Mouse (Mus musculus): Measurements from ENCODE around the gene 4930562C15Rik. TPM values are rescaled to one million over a fixed set of nuclear protein-coding genes. Genes with fewer than 3 reads are reported as not detected.

Gene 4930562C15Rik
- polyA plus RNA-seq, 1 experiment from 2014 or later, result 0.54 TPM

DNA sequence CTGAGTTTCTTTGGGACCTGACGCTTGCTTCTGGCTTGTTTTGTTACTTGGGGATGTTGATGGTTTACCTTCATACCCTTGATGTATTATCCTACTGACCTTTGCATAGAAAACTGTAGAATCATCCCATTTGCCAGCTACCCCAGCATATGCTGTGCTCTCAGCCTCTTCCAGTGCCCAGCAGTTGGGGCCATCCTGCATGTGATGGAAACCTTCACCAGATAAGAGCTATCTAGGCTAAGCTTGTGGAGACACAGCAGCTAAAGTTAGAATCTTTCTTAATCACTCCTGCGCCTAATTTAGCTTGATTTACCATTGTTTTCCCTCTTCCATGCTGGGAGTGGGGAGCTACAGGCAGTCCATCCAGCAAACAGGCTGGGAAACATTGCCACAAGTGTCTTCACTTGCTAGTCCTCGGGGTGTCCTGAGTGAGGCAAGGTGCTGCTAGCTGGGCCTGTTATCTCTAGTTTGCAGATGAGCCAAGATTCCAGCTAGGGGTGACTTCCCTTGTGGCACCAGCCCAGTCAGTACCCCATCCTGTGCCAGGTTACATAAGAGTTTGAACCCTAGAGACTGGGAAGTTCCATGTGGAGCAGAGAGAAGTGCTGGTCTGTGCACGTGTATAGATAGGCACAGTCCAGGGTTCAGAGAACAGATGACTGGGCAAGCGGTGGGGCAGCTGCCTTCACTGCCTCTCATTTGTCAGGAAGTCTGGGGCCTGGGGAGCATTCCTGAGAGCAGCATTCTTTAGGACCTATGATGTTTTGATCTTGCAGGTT, 61.2 kb downstream of the 4930562C15Rik start:
- H3K36me3 ChIP-seq, result no peaks in the 10 kb centered on the region
- H3K4me1 ChIP-seq, result peaks cover 15% of the 10 kb centered on the region
- no peak for ATAC-seq (ENCODE audit: low FRiP score)
- no peak overlapping the region for H3K4me2 ChIP-seq
- no peaks in the 10 kb centered on the region for H3K9me3 ChIP-seq (replicated peaks)
- H3K4me3 ChIP-seq (replicated peaks), result no peak overlapping the region
- H3K27ac ChIP-seq (replicated peaks), result no peak overlapping the region
- H3K9ac ChIP-seq (replicated peaks), result no peak overlapping the region
- 77% methylated on average over 5 of the region's 5 CpGs for WGBS
- H3K27me3 ChIP-seq (replicated peaks), result no peaks in the 10 kb centered on the region

DNA sequence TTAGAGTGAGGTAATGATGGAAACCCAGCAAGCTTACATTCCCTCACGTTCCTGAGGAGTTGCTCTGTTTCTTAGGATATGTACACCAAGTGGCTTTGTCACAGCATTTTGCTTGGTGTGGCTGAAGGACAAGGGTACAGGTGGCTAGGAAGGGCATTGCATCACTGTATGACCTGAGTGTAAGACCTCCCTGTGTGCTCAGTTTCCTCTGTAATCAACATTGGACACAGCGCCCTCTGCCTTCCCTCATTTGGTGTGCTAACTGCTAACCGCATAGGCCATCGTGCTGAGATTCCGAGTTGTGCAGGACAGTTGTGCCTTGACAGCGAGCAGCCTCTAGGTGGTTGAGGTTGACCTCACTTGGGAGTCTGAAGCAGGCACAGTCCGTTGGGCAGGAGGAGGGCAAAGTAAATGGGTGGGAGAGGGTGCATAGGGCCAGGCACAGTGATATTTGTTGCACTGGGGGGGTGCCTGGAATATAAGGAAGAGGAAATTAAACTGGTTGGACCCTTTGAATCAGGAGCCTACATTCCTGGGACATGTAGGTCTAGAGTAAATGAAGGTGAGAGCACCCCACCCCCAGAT, 62.0 kb downstream of the 4930562C15Rik start:
- H3K27ac ChIP-seq (replicated peaks), result no peak overlapping the region
- H3K4me3 ChIP-seq (replicated peaks), result no peak overlapping the region
- H3K9ac ChIP-seq (replicated peaks), result no peak overlapping the region
- H3K4me1 ChIP-seq, result peaks cover 21% of the 10 kb centered on the region
- no peak overlapping the region for H3K4me2 ChIP-seq
- H3K27me3 ChIP-seq (replicated peaks), result no peaks in the 10 kb centered on the region
- no peaks in the 10 kb centered on the region for H3K36me3 ChIP-seq
- no peaks in the 10 kb centered on the region for H3K9me3 ChIP-seq (replicated peaks)
- WGBS, result 56% methylated on average over 7 of the region's 7 CpGs
- ATAC-seq (ENCODE audit: low FRiP score), result no peak

- H3K4me2 ChIP-seq, result no peak overlapping the region
- H3K9ac ChIP-seq (replicated peaks), result no peak overlapping the region
- peaks cover 23% of the 10 kb centered on the region for H3K4me1 ChIP-seq
- ATAC-seq (ENCODE audit: low FRiP score), result no peak
- no peak overlapping the region for H3K27ac ChIP-seq (replicated peaks)
- H3K9me3 ChIP-seq (replicated peaks), result no peaks in the 10 kb centered on the region
- H3K4me3 ChIP-seq (replicated peaks), result no peak overlapping the region
- WGBS, result 84% methylated on average over 6 of the region's 6 CpGs
- no peaks in the 10 kb centered on the region for H3K36me3 ChIP-seq
- H3K27me3 ChIP-seq (replicated peaks), result no peaks in the 10 kb centered on the region
Observed at GRCm38 (mm10) chr16:4898881-4899280, 63.7 kb downstream of the 4930562C15Rik start.

- Histone ChIP-seq H3K9ac (replicated peaks) (no peak overlapping the region), H3K4me3 (replicated peaks) (no peak overlapping the region), H3K27ac (replicated peaks) (no peak overlapping the region), H3K4me2 (no peak overlapping the region), H3K27me3 (replicated peaks) (no peaks in the 10 kb centered on the region), H3K9me3 (replicated peaks) (no peaks in the 10 kb centered on the region), H3K36me3 (no peaks in the 10 kb centered on the region), H3K4me1 (peaks cover 21% of the 10 kb centered on the region)
- WGBS, result 74% methylated on average over 2 of the region's 2 CpGs
- ATAC-seq (ENCODE audit: low FRiP score), result no peak
Observed at GRCm38 (mm10) chr16:4899711-4900110, 64.5 kb downstream of the 4930562C15Rik start.

DNA sequence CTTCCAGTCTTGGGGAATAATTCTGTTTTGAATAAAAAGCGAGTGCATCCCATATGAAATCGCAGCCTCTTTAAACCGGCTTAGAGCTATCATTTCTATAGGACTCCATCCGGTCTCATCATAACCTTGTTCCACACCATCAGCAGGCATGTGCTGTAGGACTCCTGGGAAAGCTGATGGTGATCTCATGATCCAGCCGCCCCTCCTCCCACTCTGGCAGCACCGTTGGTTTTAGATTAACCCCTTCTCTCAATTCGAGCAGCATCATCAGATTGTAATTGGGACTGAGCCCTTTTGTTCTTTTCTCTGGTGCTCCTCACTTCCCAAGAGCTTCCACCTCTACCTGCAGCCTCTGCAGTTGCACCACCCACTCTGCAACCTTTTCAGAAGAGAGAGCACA, 66.0 kb downstream of the 4930562C15Rik start:
- H3K4me2 ChIP-seq, result no peak overlapping the region
- no peaks in the 10 kb centered on the region for H3K27me3 ChIP-seq (replicated peaks)
- 38% methylated on average over 7 of the region's 7 CpGs for WGBS
- no peak overlapping the region for H3K27ac ChIP-seq (replicated peaks)
- H3K9me3 ChIP-seq (replicated peaks), result no peaks in the 10 kb centered on the region
- H3K36me3 ChIP-seq, result no peaks in the 10 kb centered on the region
- no peak overlapping the region for H3K9ac ChIP-seq (replicated peaks)
- H3K4me3 ChIP-seq (replicated peaks), result no peak overlapping the region
- no peak for ATAC-seq (ENCODE audit: low FRiP score)
- H3K4me1 ChIP-seq, result peaks cover 21% of the 10 kb centered on the region

- Histone ChIP-seq H3K9ac (replicated peaks) (no peak overlapping the region), H3K4me1 (peaks cover 16% of the 10 kb centered on the region), H3K4me3 (replicated peaks) (no peak overlapping the region), H3K36me3 (peaks cover 2% of the 10 kb centered on the region; the same call in 1 of the 2 replicates), H3K4me2 (no peak overlapping the region), H3K27ac (replicated peaks) (no peak overlapping the region), H3K27me3 (replicated peaks) (no peaks in the 10 kb centered on the region), H3K9me3 (replicated peaks) (no peaks in the 10 kb centered on the region)
- ATAC-seq (ENCODE audit: low FRiP score), result no peak
- WGBS, result 75% methylated on average over 2 of the region's 2 CpGs
Observed at GRCm38 (mm10) chr16:4902390-4902789, 67.2 kb downstream of the 4930562C15Rik start.

DNA sequence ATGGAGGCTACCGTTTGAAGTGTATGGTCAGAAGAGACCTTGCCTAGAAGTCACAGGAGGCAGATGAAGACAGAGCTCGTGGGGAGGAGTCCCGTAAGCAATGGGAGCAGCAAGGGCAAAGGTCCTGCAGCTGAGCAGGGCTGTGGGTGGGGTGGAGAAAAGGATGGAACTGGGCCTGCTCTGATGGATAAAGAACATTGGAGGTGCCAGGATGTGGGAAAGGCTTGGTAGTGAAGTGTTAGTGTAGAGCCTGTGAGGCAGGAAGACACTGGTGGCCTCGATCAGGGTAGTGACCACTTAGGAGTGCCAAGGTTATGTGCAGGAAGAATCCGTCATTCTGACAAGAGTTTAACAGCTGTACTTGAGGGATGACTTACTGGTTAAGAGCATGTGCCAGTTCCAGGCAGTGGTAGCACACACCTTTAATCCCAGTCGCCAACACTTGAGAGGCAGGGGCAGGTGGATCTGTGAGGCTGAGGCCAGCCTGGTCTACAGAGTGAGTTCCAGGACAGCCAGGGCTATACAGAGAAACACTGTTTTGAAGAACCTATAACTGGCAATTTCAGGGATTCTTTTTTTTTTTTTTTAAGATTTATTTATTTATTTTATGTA, 68.4 kb downstream of the 4930562C15Rik start:
- H3K4me3 ChIP-seq (replicated peaks), result no peak overlapping the region
- H3K4me1 ChIP-seq, result peaks cover 17% of the 10 kb centered on the region
- peaks cover 7% of the 10 kb centered on the region; the same call in 1 of the 2 replicates for H3K36me3 ChIP-seq
- H3K9me3 ChIP-seq (replicated peaks), result no peaks in the 10 kb centered on the region
- no peak for ATAC-seq (ENCODE audit: low FRiP score)
- H3K4me2 ChIP-seq, result no peak overlapping the region
- no peak overlapping the region for H3K27ac ChIP-seq (replicated peaks)
- no peak overlapping the region for H3K9ac ChIP-seq (replicated peaks)
- WGBS, result 84% methylated on average over 6 of the region's 6 CpGs
- H3K27me3 ChIP-seq (replicated peaks), result no peaks in the 10 kb centered on the region

GRCm38 (mm10) chr16:4904878-4905277, 69.7 kb downstream of the 4930562C15Rik start:
- Histone ChIP-seq H3K27ac (replicated peaks) (no peak overlapping the region), H3K27me3 (replicated peaks) (no peaks in the 10 kb centered on the region), H3K9me3 (replicated peaks) (no peaks in the 10 kb centered on the region), H3K4me1 (peaks cover 17% of the 10 kb centered on the region), H3K36me3 (peaks cover 14% of the 10 kb centered on the region), H3K9ac (replicated peaks) (no peak overlapping the region), H3K4me3 (replicated peaks) (no peak overlapping the region), H3K4me2 (no peak overlapping the region)
- 94% methylated on average over 3 of the region's 3 CpGs for WGBS
- ATAC-seq (ENCODE audit: low FRiP score), result no peak

DNA sequence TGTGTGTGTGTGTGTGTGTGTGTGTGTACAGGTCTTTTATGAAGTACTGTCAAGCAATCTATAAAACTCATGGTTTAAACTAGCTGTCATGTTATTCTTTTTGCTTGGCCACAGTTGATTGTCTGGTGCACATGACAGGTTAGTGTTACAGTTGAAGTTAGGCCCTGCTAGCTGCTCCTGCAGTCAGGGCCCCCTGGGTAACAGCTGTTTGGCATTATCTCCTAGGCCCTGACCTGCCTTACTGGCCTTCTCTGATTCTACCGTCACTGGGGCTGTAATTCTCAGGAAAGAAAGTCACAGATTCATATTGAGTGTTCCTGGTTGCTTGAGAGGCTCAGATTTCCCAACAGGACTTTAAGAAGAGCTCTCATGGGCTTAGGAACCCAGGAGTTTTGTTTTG, 70.4 kb downstream of the 4930562C15Rik start:
- Histone ChIP-seq H3K36me3 (peaks cover 19% of the 10 kb centered on the region), H3K9me3 (replicated peaks) (no peaks in the 10 kb centered on the region), H3K4me2 (no peak overlapping the region), H3K9ac (replicated peaks) (no peak overlapping the region), H3K4me1 (peaks cover 17% of the 10 kb centered on the region), H3K27me3 (replicated peaks) (no peaks in the 10 kb centered on the region), H3K4me3 (replicated peaks) (no peak overlapping the region), H3K27ac (replicated peaks) (no peak overlapping the region)
- WGBS, result 67% methylated on average over 1 of the region's 1 CpGs
- ATAC-seq (ENCODE audit: low FRiP score), result no peak

- peaks cover 29% of the 10 kb centered on the region for H3K36me3 ChIP-seq
- no peak overlapping the region for H3K4me3 ChIP-seq (replicated peaks)
- no peaks in the 10 kb centered on the region for H3K27me3 ChIP-seq (replicated peaks)
- H3K9ac ChIP-seq (replicated peaks), result no peak overlapping the region
- H3K4me2 ChIP-seq, result no peak overlapping the region
- H3K27ac ChIP-seq (replicated peaks), result no peak overlapping the region
- no peaks in the 10 kb centered on the region for H3K9me3 ChIP-seq (replicated peaks)
- peaks cover 15% of the 10 kb centered on the region for H3K4me1 ChIP-seq
- no peak for ATAC-seq (ENCODE audit: low FRiP score)
Observed at GRCm38 (mm10) chr16:4906559-4906958, 71.3 kb downstream of the 4930562C15Rik start.

DNA sequence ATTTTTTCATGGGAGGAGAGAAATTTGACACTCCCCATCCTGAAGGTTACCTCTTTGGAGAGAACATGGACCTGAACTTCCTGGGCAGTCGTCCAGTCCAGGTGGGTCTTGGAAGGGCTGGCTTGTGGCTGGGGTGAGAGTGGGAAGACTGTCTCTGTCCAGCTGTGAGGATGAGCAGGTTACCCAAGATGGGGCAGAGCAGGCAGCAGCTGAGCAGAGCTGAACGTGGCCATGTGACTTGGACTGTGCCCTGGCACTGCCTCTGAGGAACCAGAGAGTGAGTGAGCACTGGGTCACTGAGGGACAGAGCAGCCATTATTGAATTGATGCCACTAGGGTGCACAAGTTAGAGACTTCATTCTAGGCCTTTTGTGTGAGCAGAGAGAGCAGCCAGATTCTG, 72.2 kb downstream of the 4930562C15Rik start:
- ATAC-seq (ENCODE audit: low FRiP score), result no peak
- no peaks in the 10 kb centered on the region for H3K9me3 ChIP-seq (replicated peaks)
- 0 out of 2 replicates have a peak, but pooled peaks cover 9% of the 10 kb centered on the region for H3K4me1 ChIP-seq
- 68% methylated on average over 2 of the region's 2 CpGs for WGBS
- H3K4me3 ChIP-seq (replicated peaks), result no peak overlapping the region
- H3K36me3 ChIP-seq, result peaks cover 36% of the 10 kb centered on the region
- H3K27me3 ChIP-seq (replicated peaks), result no peaks in the 10 kb centered on the region
- H3K4me2 ChIP-seq, result no peak overlapping the region
- H3K27ac ChIP-seq (replicated peaks), result no peak overlapping the region
- no peak overlapping the region for H3K9ac ChIP-seq (replicated peaks)

- WGBS, result 53% methylated on average over 5 of the region's 5 CpGs
- no peak for ATAC-seq (ENCODE audit: low FRiP score)
- no peaks in the 10 kb centered on the region for H3K27me3 ChIP-seq (replicated peaks)
- no peak overlapping the region for H3K27ac ChIP-seq (replicated peaks)
- no peak overlapping the region for H3K9ac ChIP-seq (replicated peaks)
- H3K4me2 ChIP-seq, result no peak overlapping the region
- no peak overlapping the region for H3K4me3 ChIP-seq (replicated peaks)
- H3K36me3 ChIP-seq, result peaks cover 42% of the 10 kb centered on the region
- H3K4me1 ChIP-seq, result 0 out of 2 replicates have a peak, but pooled peaks cover 7% of the 10 kb centered on the region
- H3K9me3 ChIP-seq (replicated peaks), result no peaks in the 10 kb centered on the region
Observed at GRCm38 (mm10) chr16:4907972-4908371, 72.8 kb downstream of the 4930562C15Rik start.
